Mouse (Mus musculus): ENCODE data around the gene Satb2. TPM values are rescaled to one million over a fixed set of nuclear protein-coding genes. Genes with fewer than 3 reads are reported as not detected.

Satb2 gene
- polyA plus RNA-seq, 2 experiments: 4.9 to 5.0 TPM

- no peaks in the 10 kb centered on the region for H3K36me3 ChIP-seq (ENCODE audit: control insufficient read depth, insufficient read depth, low read length)
- no peak for TF ChIP-seq POLR2A (IDR thresholded peaks at IDR 0.05; ENCODE audit: borderline replicate concordance, extremely low read depth, insufficient read depth, insufficient read length)
- H3K4me2 ChIP-seq (replicated peaks; ENCODE audit: low read depth, low read length, severe bottlenecking): peak overlapping the region; percentile 98
- peaks cover 61% of the 10 kb centered on the region for H3K27me3 ChIP-seq (ENCODE audit: control insufficient read depth, insufficient read depth, low read length)
- H3K4me3 ChIP-seq (replicated peaks; ENCODE audit: low read length): peak overlapping the region; percentile 74
- H3K4me1 ChIP-seq (ENCODE audit: control insufficient read depth, insufficient read depth, low read length): 0 out of 2 replicates have a peak, but pooled peaks cover 22% of the 10 kb centered on the region
- H3K27ac ChIP-seq (replicated peaks; ENCODE audit: low read depth, low read length): peak overlapping the region; percentile 85; the same call in 1 of the 2 replicates
- peak overlapping the region; percentile 81 for H3K9ac ChIP-seq (ENCODE audit: low read depth, low read length, severe bottlenecking)
- no peaks in the 10 kb centered on the region for H3K9me3 ChIP-seq (ENCODE audit: control insufficient read depth, low read length)
- peak; percentile 8; the same call in 1 of the 2 replicates for ATAC-seq (ENCODE audit: low FRiP score, low read depth)
- WGBS: under 1% methylated on average over 16 of the region's 16 CpGs
- DNase-seq (ENCODE audit: low spot score): no peak
These were observed 4.9 kb downstream of the Satb2 start for GRCm38 (mm10) chr1:56973593-56973950.

DNA sequence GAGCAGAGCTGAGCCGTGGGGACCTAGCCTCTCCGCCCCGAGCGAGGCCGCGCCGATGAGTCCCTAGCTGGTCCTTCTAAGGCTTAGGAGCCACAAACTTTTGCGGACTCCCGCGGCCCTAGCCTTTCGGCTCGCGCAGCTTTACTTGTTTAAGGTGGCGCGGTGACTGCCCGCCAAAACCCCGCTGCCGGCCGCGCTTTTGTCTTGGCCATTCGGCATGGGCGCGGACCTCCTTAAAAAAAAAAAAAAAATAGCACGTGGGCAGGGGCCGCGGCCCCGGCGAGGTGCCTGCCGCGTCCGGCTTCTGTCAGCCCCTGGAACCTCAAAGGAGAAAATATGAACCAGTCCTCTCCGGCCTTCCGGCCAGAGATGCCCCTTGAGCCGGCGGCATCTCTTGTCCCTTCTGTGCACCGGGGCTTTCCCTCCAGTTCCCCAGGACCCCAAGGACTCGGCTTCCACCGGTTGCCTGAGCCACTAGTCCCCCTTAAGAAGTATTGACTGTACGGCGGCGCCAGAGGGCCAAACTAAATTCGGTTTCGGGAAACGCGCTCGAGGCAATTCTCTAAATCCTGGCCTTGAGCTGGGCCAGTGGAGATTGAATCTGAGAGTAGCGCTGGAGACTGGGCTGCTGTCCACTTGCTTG, 5.4 kb downstream of the Satb2 start:
- H3K27ac ChIP-seq (replicated peaks; ENCODE audit: low read depth, low read length): peak overlapping the region; percentile 85
- H3K4me2 ChIP-seq (replicated peaks; ENCODE audit: low read depth, low read length, severe bottlenecking): peak overlapping the region; percentile 98
- peak overlapping the region; percentile 74 for H3K4me3 ChIP-seq (replicated peaks; ENCODE audit: low read length)
- H3K9me3 ChIP-seq (ENCODE audit: control insufficient read depth, low read length): no peaks in the 10 kb centered on the region
- peak; percentile 76 for ATAC-seq (ENCODE audit: low FRiP score, low read depth)
- 0 out of 2 replicates have a peak, but pooled peaks cover 22% of the 10 kb centered on the region for H3K4me1 ChIP-seq (ENCODE audit: control insufficient read depth, insufficient read depth, low read length)
- 0% methylated on average over 43 of the region's 47 CpGs for WGBS
- DNase-seq (ENCODE audit: low spot score): peak; percentile 94
- H3K36me3 ChIP-seq (ENCODE audit: control insufficient read depth, insufficient read depth, low read length): no peaks in the 10 kb centered on the region
- H3K27me3 ChIP-seq (ENCODE audit: control insufficient read depth, insufficient read depth, low read length): peaks cover 63% of the 10 kb centered on the region
- peak overlapping the region; percentile 81 for H3K9ac ChIP-seq (ENCODE audit: low read depth, low read length, severe bottlenecking)
- no peak for TF ChIP-seq POLR2A (IDR thresholded peaks at IDR 0.05; ENCODE audit: borderline replicate concordance, extremely low read depth, insufficient read depth, insufficient read length)

GRCm38 (mm10) chr1:56972251-56972949, 6.0 kb downstream of the Satb2 start:
- Histone ChIP-seq H3K36me3 (ENCODE audit: control insufficient read depth, insufficient read depth, low read length) (no peaks in the 10 kb centered on the region), H3K27ac (replicated peaks; ENCODE audit: low read depth, low read length) (peak overlapping the region; percentile 85), H3K27me3 (ENCODE audit: control insufficient read depth, insufficient read depth, low read length) (peaks cover 61% of the 10 kb centered on the region), H3K4me2 (replicated peaks; ENCODE audit: low read depth, low read length, severe bottlenecking) (peak overlapping the region; percentile 98), H3K4me1 (ENCODE audit: control insufficient read depth, insufficient read depth, low read length) (0 out of 2 replicates have a peak, but pooled peaks cover 19% of the 10 kb centered on the region), H3K4me3 (replicated peaks; ENCODE audit: low read length) (peak overlapping the region; percentile 74), H3K9me3 (ENCODE audit: control insufficient read depth, low read length) (no peaks in the 10 kb centered on the region), H3K9ac (ENCODE audit: low read depth, low read length, severe bottlenecking) (peak overlapping the region; percentile 81)
- peak; percentile 45 for ATAC-seq (ENCODE audit: low FRiP score, low read depth)
- DNase-seq (ENCODE audit: low spot score): no peak
- no peak for TF ChIP-seq POLR2A (IDR thresholded peaks at IDR 0.05; ENCODE audit: borderline replicate concordance, extremely low read depth, insufficient read depth, insufficient read length)
- WGBS: 2% methylated on average over 34 of the region's 83 CpGs

DNA sequence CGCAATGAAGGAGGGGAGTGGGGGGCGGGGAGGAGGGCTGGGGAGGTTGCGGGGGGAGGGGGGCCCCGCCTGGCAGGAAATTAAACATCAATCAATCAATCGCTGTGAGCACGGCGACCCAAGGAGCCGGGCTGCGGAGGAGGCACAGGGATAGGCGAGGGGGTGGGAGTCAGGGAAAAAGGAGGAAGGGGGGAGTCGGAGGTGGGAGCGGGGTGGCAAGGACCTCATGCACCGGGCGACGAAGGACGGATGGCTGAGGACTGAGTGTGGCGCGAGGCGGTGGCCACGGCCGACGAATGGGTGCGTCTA, 6.6 kb downstream of the Satb2 start:
- H3K36me3 ChIP-seq (ENCODE audit: control insufficient read depth, insufficient read depth, low read length): no peaks in the 10 kb centered on the region
- H3K9ac ChIP-seq (ENCODE audit: low read depth, low read length, severe bottlenecking): peak overlapping the region; percentile 81
- H3K4me3 ChIP-seq (replicated peaks; ENCODE audit: low read length): peak overlapping the region; percentile 74
- H3K9me3 ChIP-seq (ENCODE audit: control insufficient read depth, low read length): no peaks in the 10 kb centered on the region
- 0% methylated on average over 22 of the region's 23 CpGs for WGBS
- H3K27me3 ChIP-seq (ENCODE audit: control insufficient read depth, insufficient read depth, low read length): peaks cover 56% of the 10 kb centered on the region
- TF ChIP-seq POLR2A (IDR thresholded peaks at IDR 0.05; ENCODE audit: borderline replicate concordance, extremely low read depth, insufficient read depth, insufficient read length): no peak
- H3K4me2 ChIP-seq (replicated peaks; ENCODE audit: low read depth, low read length, severe bottlenecking): peak overlapping the region; percentile 98
- 0 out of 2 replicates have a peak overlapping the region, but pooled peaks have one; percentile 85 for H3K27ac ChIP-seq (replicated peaks; ENCODE audit: low read depth, low read length)
- H3K4me1 ChIP-seq (ENCODE audit: control insufficient read depth, insufficient read depth, low read length): 0 out of 2 replicates have a peak, but pooled peaks cover 15% of the 10 kb centered on the region
- no peak for ATAC-seq (ENCODE audit: low FRiP score, low read depth)
- DNase-seq (ENCODE audit: low spot score): no peak

DNA sequence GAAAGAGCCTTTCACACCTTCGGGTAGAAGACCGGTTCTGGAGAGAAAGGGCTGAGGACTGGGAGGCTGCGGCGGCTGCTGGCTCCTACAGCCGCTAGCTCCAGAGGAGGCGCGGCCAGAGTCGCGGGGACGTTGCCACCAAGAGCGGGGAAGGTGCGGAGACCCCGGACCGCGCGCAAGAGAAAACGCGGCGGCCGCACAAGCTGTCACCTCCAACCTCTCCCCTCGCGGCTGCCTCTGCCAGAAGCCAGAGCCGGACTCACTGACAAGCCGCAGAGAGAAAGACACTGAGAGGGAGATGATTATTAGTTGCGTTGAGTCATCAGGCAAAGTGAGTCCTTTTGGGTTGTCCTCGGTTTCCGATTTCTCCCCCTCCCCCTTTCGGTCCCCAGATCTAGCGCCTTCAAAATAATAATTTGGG, 7.0 kb downstream of the Satb2 start:
- H3K4me2 ChIP-seq (replicated peaks; ENCODE audit: low read depth, low read length, severe bottlenecking): peak overlapping the region; percentile 98
- no peak for TF ChIP-seq POLR2A (IDR thresholded peaks at IDR 0.05; ENCODE audit: borderline replicate concordance, extremely low read depth, insufficient read depth, insufficient read length)
- 0 out of 2 replicates have a peak, but pooled peaks cover 15% of the 10 kb centered on the region for H3K4me1 ChIP-seq (ENCODE audit: control insufficient read depth, insufficient read depth, low read length)
- H3K27me3 ChIP-seq (ENCODE audit: control insufficient read depth, insufficient read depth, low read length): peaks cover 51% of the 10 kb centered on the region
- H3K9me3 ChIP-seq (ENCODE audit: control insufficient read depth, low read length): no peaks in the 10 kb centered on the region
- DNase-seq (ENCODE audit: low spot score): no peak
- H3K4me3 ChIP-seq (replicated peaks; ENCODE audit: low read length): peak overlapping the region; percentile 74
- WGBS: under 1% methylated on average over 16 of the region's 29 CpGs
- H3K27ac ChIP-seq (replicated peaks; ENCODE audit: low read depth, low read length): no peak overlapping the region
- H3K9ac ChIP-seq (ENCODE audit: low read depth, low read length, severe bottlenecking): peak overlapping the region; percentile 81
- ATAC-seq (ENCODE audit: low FRiP score, low read depth): no peak
- H3K36me3 ChIP-seq (ENCODE audit: control insufficient read depth, insufficient read depth, low read length): no peaks in the 10 kb centered on the region

Measured in limb, embryonic 14.5 days (tissue).